15 mouse cellular contexts compared by ENCODE assay signal in the genomic region with DNA sequence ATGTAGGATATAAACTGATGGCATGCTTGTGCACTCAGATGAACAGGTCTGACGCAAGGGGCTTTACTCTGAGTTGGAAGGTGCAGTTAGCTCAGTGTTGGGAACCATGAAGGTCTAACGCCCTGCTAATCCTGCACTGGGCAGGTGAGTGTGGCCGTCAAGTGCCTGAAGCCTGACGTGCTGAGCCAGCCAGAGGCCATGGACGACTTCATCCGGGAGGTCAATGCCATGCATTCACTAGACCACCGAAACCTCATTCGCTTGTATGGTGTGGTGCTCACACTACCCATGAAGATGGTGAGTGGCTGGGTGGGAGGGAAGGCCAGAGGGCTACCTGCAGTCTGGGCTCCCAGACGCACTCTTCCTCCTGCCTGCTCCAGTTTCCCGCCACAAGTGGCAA.
"Had no signal": no experiment of that assay in that cellular context is flagged by ENCODE, and none has a peak within 500 bp of the region (broad histone marks: within the 10 kb centered on the region; RNA-seq: fewer than 3 reads in every experiment).

No protein-coding gene starts in this region.

- H3K27ac ChIP-seq: midbrain, embryonic 10.5 days; midbrain, embryonic 12.5 days; neural tube, embryonic 13.5 days; neural tube, embryonic 15.5 days had no signal

- H3K9ac ChIP-seq: lung, embryonic 14.5 days; midbrain, embryonic 12.5 days; neural tube, embryonic 13.5 days; neural tube, embryonic 15.5 days had no signal

- ATAC-seq: midbrain, embryonic 16.5 days had no signal

- DNase-seq: lung, adult 18-20 months; lung, embryonic 14.5 days; lung, postnatal 10 days; midbrain, embryonic 14.5 days; retina, postnatal 1 day; right cerebral cortex, adult 18-20 months; right cerebral cortex, postnatal 25 days; right cerebral cortex, postnatal 4 days; thymus, adult 18-20 months had no signal

- H3K4me3 ChIP-seq: midbrain, embryonic 10.5 days; midbrain, embryonic 12.5 days; myocyte; neural tube, embryonic 13.5 days; neural tube, embryonic 15.5 days had no signal

- H3K27me3 ChIP-seq: midbrain, embryonic 12.5 days; neural tube, embryonic 13.5 days; neural tube, embryonic 15.5 days had no signal

- H3K4me2 ChIP-seq: lung, embryonic 14.5 days; midbrain, embryonic 12.5 days; neural tube, embryonic 13.5 days; neural tube, embryonic 15.5 days had no signal

- H3K9me3 ChIP-seq: midbrain, embryonic 10.5 days; midbrain, embryonic 12.5 days; neural tube, embryonic 13.5 days; neural tube, embryonic 15.5 days had no signal
